Comparison of ENCODE assay signal across 8 mouse cellular contexts in genomic region chr9:21411669-21412550, GRCm38 (mm10). TPM values are rescaled to one million over a fixed set of nuclear protein-coding genes. Genes with fewer than 3 reads are reported as not detected.
DNase-seq lines count a peak whose midpoint lies in the region; ATAC-seq and TF ChIP-seq lines count a peak whose summit lies in the region.

Gene Qtrt1 (plus strand): TSS chr9:21411837.

- H3K4me2 ChIP-seq in embryonic facial prominence, embryonic 13.5 days, result peak within 1 kb of the TSS; percentile 91
- peak within 1 kb of the TSS; percentile 83 for H3K4me2 ChIP-seq in limb, embryonic 13.5 days (replicated peaks)
- H3K4me2 ChIP-seq in midbrain, embryonic 16.5 days (ENCODE audit: low read length), result peak within 1 kb of the TSS; percentile 91

- intact Hi-C loops in heart, adult 2 months (cut with DNase I), result loop anchor here (1.0 to 5.0 kb wide), 2 partner anchors 54 to 170 kb away; no protein-coding TSS in a partner anchor

- H3K4me1 ChIP-seq in embryonic facial prominence, embryonic 13.5 days, result peaks cover 10% of the 10 kb centered on the region
- peaks cover 1% of the 10 kb centered on the region; the same call in 1 of the 2 replicates for H3K4me1 ChIP-seq in heart, adult 2 months (ENCODE audit: control insufficient read depth, insufficient read depth, low read length)
- H3K4me1 ChIP-seq in limb, embryonic 13.5 days, result peaks cover 14% of the 10 kb centered on the region
- peaks cover 12% of the 10 kb centered on the region for H3K4me1 ChIP-seq in midbrain, embryonic 16.5 days (ENCODE audit: control insufficient read depth, insufficient read depth, low read length)

- H3K4me3 ChIP-seq in embryonic facial prominence, embryonic 13.5 days, result peak within 1 kb of the TSS; percentile 76
- H3K4me3 ChIP-seq in heart, adult 2 months, result peak within 1 kb of the TSS; percentile 77
- peak within 1 kb of the TSS; percentile 75 for H3K4me3 ChIP-seq in limb, embryonic 13.5 days
- peak within 1 kb of the TSS; percentile 73 for H3K4me3 ChIP-seq in midbrain, embryonic 16.5 days (ENCODE audit: low read depth, low read length)

- peak within 1 kb of the TSS; percentile 62 for H3K27ac ChIP-seq in embryonic facial prominence, embryonic 13.5 days
- H3K27ac ChIP-seq in heart, adult 2 months, result peak within 1 kb of the TSS; percentile 42; the same call in 1 of the 2 replicates
- peak within 1 kb of the TSS; percentile 6; the same call in 1 of the 2 replicates for H3K27ac ChIP-seq in limb, embryonic 13.5 days
- H3K27ac ChIP-seq in midbrain, embryonic 16.5 days (ENCODE audit: low read length), result peak within 1 kb of the TSS; percentile 82

- peak within 1 kb of the TSS; percentile 84 for H3K9ac ChIP-seq in embryonic facial prominence, embryonic 13.5 days
- peak within 1 kb of the TSS; percentile 94 for H3K9ac ChIP-seq in heart, adult 2 months (ENCODE audit: low read depth, low read length)
- H3K9ac ChIP-seq in limb, embryonic 13.5 days, result peak within 1 kb of the TSS; percentile 80
- H3K9ac ChIP-seq in midbrain, embryonic 16.5 days (ENCODE audit: low read depth, low read length), result peak within 1 kb of the TSS; percentile 76

- no peaks in the 10 kb centered on the region for H3K9me3 ChIP-seq in embryonic facial prominence, embryonic 13.5 days
- H3K9me3 ChIP-seq in limb, embryonic 13.5 days, result no peaks in the 10 kb centered on the region
- H3K9me3 ChIP-seq in midbrain, embryonic 16.5 days (replicated peaks; ENCODE audit: control insufficient read depth, low read length, poor library complexity, severe bottlenecking), result no peaks in the 10 kb centered on the region

- no peaks in the 10 kb centered on the region for H3K79me2 ChIP-seq in heart, adult 2 months (replicated peaks; ENCODE audit: control insufficient read depth, insufficient read depth, low read length)

- no peak; the same call in 1 of the 2 replicates for TF ChIP-seq EP300 in heart, adult 2 months (IDR thresholded peaks at IDR 0.05; ENCODE audit: insufficient read depth, low read depth, low read length)

- TF ChIP-seq CTCF in heart, adult 2 months (IDR thresholded peaks at IDR 0.05), result no peak

- 2% methylated on average over 53 of the region's 53 CpGs for WGBS in embryonic facial prominence, embryonic 13.5 days
- WGBS in heart, adult 2 months, result 2% methylated on average over 53 of the region's 53 CpGs
- WGBS in limb, embryonic 13.5 days, result 2% methylated on average over 53 of the region's 53 CpGs
- WGBS in midbrain, embryonic 16.5 days, result 2% methylated on average over 53 of the region's 53 CpGs

- H3K36me3 ChIP-seq in embryonic facial prominence, embryonic 13.5 days, result peaks cover 20% of the 10 kb centered on the region
- H3K36me3 ChIP-seq in heart, adult 2 months (ENCODE audit: control insufficient read depth, insufficient read depth, low read length), result no peaks in the 10 kb centered on the region
- H3K36me3 ChIP-seq in limb, embryonic 13.5 days, result peaks cover 30% of the 10 kb centered on the region
- 0 out of 2 replicates have a peak, but pooled peaks cover 4% of the 10 kb centered on the region for H3K36me3 ChIP-seq in midbrain, embryonic 16.5 days (ENCODE audit: control insufficient read depth, insufficient read depth, low read length)

- no peaks in the 10 kb centered on the region for H3K27me3 ChIP-seq in embryonic facial prominence, embryonic 13.5 days
- H3K27me3 ChIP-seq in heart, adult 2 months (ENCODE audit: control insufficient read depth, insufficient read depth, low read length), result no peaks in the 10 kb centered on the region
- no peaks in the 10 kb centered on the region for H3K27me3 ChIP-seq in limb, embryonic 13.5 days
- H3K27me3 ChIP-seq in midbrain, embryonic 16.5 days (ENCODE audit: control insufficient read depth, insufficient read depth, low read depth, low read length), result no peaks in the 10 kb centered on the region

- peak; percentile 88 for ATAC-seq in embryonic facial prominence, embryonic 13.5 days (ENCODE audit: insufficient number of reproducible peaks, insufficient read depth, low FRiP score, low TSS enrichment, low read depth)
- ATAC-seq in limb, embryonic 13.5 days (ENCODE audit: low FRiP score, low read depth), result peak; percentile 95
- peak; percentile 96 for ATAC-seq in midbrain, embryonic 16.5 days

- DNase-seq in 3134 (ENCODE audit: extremely low read depth, insufficient read length, low spot score), result peak; percentile 80
- peak; percentile 88 to 89 for DNase-seq in adrenal gland, postnatal 36 days
- DNase-seq in heart, adult 2 months, result peak; percentile 79 to 87
- DNase-seq in kidney, adult 8-10 months, result peak; percentile 83 to 84
- peak; percentile 73 to 89 for DNase-seq in spleen, postnatal 10 days (ENCODE audit: low spot score in 2 of 2)

- TF ChIP-seq POLR2A in heart, adult 2 months (IDR thresholded peaks at IDR 0.05; ENCODE audit: insufficient read depth, low read depth, low read length), result peak; percentile 60

RNA-seq across cellular contexts. Expression of gene Qtrt1, which starts in this region (rescaled TPM):
- 10 to 100 TPM; 13.6 to 17.7 TPM for total RNA-seq in adrenal gland, postnatal 36 days (2021)
- polyA plus RNA-seq in embryonic facial prominence, embryonic 13.5 days (2015; fragmentation: Nextera tagmentation; extraction: Ambion mirVana), result 47.0 and 53.5 TPM in 2 replicates
- total RNA-seq in heart, adult 2 months (2021), result 1 to 10 TPM; 8.3 to 8.5 TPM
- 19.2 and 20.8 TPM in 2 replicates for polyA plus RNA-seq in heart, adult 2 months (2012; rRNA removed)
- 49.5 and 52.2 TPM in 2 replicates for polyA plus RNA-seq in limb, embryonic 13.5 days (2015; fragmentation: Nextera tagmentation; extraction: Ambion mirVana)
- 51.9 and 54.0 TPM in 2 replicates for polyA plus RNA-seq in midbrain, embryonic 16.5 days (2015; fragmentation: Nextera tagmentation; extraction: Ambion mirVana)

Comparison
In these comparisons a context has a peak if more than half of its experiments do, and no peak if none do; other contexts are left out.
1. Peak in every context shown above with its lines: DNase-seq, ATAC-seq, H3K4me3 ChIP-seq and H3K27ac ChIP-seq.
2. H3K27ac ChIP-seq: peak in every context shown above with its lines; median percentile 82 in midbrain, embryonic 16.5 days; 62 in embryonic facial prominence, embryonic 13.5 days; 42 in heart, adult 2 months; 6 in limb, embryonic 13.5 days.